Mouse (Mus musculus): Measurements from ENCODE around the gene 2410137M14Rik.
"Not testable (repeated sequence)": the region's sequence is repeated elsewhere in the genome, so short reads cannot be mapped to it uniquely, and the experiment has no call there.

The 2410137M14Rik gene

GRCm38 (mm10) chr17:36993770-36994325, 12.8 kb upstream of the 2410137M14Rik start:
- no peak for DNase-seq

- DNase-seq = no peak
These were observed 11.5 kb upstream of the 2410137M14Rik start for GRCm38 (mm10) chr17:36992336-36993104.

DNA sequence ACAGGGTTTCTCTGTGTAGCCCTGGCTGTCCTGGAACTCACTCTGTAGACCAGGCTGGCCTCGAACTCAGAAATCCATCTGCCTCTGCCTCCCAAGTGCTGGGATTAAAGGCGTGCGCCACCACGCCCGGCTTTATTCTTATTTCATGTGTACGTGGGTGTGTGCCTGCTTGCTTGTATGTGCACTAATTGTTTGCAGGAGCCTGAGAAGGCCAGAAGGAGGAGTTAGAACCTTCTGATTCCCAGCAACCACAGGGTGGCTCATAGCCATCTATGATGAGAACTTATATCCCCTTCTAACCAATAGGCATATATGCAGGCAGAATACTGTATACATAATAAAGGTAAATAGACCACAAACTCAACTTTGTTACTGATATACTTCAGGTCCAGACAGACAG, 9.6 kb upstream of the 2410137M14Rik start:
- not testable (repeated sequence) for DNase-seq

DNA sequence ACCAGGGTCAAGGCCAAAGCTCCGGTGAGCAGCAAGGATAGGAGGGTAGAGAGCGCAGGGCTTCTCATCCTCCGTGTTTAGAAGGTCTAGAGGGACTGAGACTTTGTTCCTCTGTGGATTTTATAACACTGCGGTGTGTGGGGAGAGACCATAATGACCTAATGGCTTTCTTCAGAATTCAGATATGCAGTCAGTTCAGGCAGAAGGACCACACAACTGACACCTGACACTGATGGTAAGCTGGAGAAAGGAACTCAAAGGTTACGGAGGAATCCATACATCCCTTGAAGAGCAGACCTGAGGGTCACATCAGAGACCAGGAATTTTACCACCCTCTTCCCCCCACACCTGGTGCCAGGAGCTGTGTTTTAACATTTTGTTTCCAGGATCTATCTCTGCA, 8.4 kb upstream of the 2410137M14Rik start, which contains the start of gene H2-M5:
H2-M5 (minus strand) TSS at position 101 of the 400 bp plus-strand sequence.
- no peak for DNase-seq

GRCm38 (mm10) chr17:36988475-36988874, 7.4 kb upstream of the 2410137M14Rik start:
- no peak for DNase-seq

GRCm38 (mm10) chr17:36982253-36983155, 1.5 kb upstream of the 2410137M14Rik start:
- no peak for DNase-seq

- no peak for DNase-seq
These were observed 808 bp upstream of the 2410137M14Rik start for GRCm38 (mm10) chr17:36981845-36982244.

- no peak for DNase-seq
These were observed 7.7 kb downstream of the 2410137M14Rik start for GRCm38 (mm10) chr17:36973271-36973787.

- no peak for DNase-seq
These were observed 8.2 kb downstream of the 2410137M14Rik start for GRCm38 (mm10) chr17:36972791-36973190.

DNA sequence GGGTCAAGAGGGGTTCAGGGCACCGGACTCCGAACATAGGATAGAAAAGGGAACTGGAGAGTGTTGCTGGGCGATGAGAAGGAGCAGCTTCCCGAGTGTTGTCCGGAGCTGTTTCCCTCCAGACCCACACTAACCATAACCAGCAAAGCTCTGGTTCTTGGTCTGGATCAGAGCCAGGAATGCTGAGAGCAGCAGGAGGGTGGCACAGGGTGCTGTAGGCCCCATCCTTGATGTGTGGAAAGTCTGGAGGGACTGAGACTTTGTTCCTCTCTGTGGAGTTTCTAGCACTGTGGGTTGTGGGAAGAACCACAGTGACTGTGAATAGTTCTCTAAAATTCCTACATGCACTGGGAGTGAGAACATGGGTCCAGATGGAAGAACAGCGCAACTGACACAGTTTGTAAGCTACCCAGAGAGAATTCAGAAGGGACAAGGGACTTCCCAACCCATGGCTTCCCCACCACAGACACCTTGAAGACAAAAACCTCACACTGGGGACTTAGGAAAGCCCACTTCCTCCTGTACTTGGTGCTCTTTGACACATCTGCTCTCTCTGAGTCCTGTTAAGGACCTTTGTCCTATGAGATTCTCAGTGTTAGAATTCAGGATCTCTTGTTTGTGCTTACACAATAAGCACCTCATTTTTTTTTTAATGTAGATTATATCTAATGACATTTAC, 9.7 kb downstream of the 2410137M14Rik start:
- DNase-seq = no peak

- no peak for DNase-seq
These were observed 10.6 kb downstream of the 2410137M14Rik start for GRCm38 (mm10) chr17:36970316-36970890.

DNA sequence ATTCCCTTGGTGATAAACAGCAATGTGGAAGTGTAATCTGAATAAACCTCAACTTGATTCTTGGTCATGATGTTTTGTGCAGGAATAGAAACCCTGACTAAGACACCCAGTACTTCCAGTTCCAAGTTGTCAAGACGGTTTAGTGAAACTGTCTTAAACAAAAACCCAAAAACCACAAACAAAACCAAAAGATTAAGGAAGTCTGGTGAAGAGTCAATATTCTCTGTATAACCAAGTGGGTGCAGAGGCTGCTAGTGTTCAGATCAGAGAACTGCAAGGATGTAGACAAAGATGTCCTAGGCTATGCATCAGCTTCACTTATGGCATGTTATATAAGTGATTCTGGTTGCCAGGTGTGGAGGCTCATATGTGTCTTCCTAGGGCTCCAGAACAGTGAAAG, 14.2 kb downstream of the 2410137M14Rik start:
- DNase-seq = no peak

DNA sequence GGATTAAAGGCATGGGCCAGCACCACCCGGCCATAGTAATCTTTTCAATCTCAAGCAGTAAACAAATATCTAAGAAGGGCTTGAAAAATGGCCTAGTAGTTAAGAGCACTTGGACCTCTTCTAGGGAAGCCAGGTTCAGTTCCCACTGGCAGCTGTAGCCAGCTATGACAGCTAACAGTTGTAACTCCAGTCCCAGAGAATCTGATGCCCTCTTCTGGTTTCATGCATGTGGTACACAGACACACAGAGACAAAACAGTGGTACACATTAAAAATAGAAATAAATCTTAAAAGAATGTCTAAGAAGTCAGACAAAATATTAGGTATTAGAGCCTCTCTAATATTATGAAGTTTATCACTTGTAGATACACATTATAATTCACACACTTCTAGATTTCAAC, 19.9 kb downstream of the 2410137M14Rik start:
- no peak for DNase-seq

- DNase-seq = no peak
These were observed 22.2 kb downstream of the 2410137M14Rik start for GRCm38 (mm10) chr17:36958884-36959283.

DNA sequence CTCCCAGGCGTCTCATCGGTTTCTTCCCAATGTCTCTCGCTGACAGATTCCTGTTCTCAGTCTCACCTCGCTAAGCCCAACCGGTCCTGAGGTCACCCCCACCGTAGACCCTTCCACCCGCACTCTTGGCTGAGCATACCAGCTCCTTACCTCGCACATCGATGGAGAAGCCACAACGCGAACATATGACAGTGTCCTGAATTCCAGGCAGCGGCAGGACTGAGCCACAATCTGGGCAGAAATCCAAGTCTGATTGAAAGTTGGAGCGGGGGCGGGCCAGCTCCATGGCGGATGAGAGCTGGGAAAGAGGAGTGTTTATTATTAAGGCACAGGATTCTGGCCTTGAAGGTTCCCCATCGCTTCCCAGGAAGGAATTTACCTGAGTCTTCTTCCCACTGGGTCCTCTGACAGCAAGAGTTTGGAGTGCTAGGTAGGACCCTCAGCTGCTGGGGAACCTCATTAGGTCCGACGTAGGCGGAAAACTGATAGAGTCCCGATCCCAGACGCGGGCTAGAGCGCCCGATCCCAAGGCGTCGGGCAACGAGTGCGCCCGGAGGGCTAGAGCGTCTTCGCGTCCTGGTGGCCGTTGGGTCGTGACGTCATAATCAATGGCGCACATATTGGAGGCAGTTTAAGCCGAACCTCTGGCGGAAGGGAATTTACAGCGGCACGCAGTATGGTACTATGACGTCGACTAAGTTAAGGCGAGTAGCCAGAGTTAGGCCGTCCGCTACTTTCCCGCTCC, 22.9 kb downstream of the 2410137M14Rik start, which contains the start of the genes Znrd1 and Znrd1as:
Znrd1 (minus strand) TSS at position 561 of the 745 bp plus-strand sequence.
Znrd1as (plus strand) TSS at position 594 of the 745 bp plus-strand sequence.
- DNase-seq = peak; percentile 92 to 95

DNA sequence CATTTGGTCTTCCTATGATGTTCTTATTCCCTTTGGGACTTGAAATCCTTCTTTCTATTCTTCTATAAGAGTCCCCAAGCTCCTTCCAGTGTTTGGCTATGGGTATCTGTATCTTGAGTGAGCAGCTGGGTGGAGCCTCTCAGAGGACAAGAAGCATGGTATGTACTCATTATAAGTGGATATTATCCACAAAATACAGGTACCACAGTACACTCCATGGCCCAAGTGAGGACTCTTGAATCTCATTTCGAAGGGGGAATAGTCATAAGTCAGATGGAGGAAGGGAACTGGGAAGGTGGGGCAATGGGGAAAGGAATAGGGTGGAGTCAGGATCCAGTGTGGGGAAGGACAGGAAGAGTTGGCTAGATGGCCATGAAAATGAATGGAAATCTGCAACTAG, 28.0 kb downstream of the 2410137M14Rik start:
- DNase-seq = no peak

DNA sequence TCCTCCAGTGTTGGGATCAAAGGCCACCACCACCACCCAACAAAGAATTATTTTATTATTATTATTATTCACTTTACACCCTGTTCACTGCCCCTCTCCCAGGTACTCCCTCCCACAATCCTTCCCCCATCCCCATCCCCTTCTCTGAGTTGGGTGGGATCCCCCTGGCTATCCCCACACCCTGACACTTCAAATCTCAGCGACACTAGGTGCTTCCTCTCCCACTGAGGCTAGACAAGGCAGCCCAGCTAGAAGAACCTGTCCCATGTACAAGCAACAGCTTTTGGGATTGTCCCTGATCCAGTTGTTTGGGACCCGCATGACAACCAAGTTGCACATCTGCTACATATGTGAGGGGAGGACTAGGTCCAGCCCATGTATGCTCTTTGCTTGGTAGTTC, 28.4 kb downstream of the 2410137M14Rik start:
- DNase-seq = no peak

DNA sequence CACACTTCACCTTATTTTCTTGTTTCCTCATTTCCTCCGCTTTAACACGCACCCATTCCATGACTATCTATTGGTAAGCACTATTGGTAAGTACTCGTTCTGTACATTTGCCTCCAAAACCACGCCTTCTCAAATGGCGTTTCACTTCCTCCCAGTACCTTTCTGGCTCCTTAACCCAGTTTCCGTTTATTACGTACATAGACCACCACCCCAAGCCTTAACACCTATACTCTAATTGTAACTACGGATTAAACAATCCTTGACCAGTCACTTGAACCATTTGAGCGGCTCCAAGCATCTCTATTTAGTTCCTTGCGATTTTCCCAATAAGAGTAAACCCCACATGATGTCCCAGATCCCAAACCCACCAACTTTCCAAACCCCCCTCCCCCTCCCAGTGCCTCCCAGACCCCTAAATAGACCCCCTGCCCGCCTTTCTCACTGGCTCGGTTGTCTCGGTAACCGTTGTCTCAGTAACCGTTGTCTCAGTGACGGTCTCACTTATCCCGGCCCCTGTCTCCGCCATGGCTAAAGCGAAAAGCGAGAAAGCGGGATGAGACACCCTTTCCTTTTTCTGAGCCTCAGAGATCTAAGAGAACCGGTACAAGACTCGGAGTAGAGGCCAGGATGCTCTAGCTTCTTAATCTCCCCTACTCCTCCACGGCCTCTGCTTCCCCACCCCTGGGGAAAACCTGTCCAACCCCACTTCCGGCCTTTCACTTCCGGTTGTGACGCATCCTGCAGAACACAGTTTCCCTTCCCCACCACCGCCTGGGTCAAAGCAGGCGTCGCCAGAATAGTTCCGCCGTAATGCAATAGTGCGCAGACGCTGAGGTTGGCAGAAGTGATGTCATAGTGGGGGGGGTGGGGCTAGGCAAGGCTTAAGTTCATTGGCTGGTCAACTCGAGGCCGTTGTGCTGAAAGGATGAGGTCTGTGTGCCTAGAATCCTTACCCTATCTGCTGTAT, 29.8 kb downstream of the 2410137M14Rik start, which contains the start of gene Ppp1r11:
Ppp1r11 (minus strand) TSS at position 761 of the 967 bp plus-strand sequence.
- peak; percentile 94 to 97 for DNase-seq

DNA sequence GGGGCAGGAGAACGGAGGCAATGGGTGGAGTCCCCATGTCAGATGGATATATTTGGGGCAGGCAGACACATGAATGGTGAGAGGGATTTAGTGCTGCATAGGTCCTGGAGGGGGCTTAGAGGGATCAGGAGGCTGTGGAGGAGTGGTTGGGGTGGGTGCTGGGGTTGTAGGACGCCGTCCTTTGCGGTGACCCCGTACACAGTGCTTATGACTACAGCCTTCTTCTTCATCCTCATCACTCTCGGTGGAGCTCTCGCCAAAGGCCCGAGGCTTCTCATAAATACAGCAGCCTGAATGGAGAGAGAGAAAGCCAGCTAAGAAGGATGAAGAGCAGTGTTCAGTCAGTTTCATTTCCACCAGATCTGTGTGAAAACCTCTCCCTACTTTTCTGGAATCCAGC, 31.8 kb downstream of the 2410137M14Rik start:
- DNase-seq = no peak

- DNase-seq = no peak
These were observed 32.8 kb downstream of the 2410137M14Rik start for GRCm38 (mm10) chr17:36948286-36948685.

Measured in cerebellum, postnatal 25 days (tissue).